Comparison of ENCODE assay signal across 22 mouse cellular contexts in genomic region chr4:129030746-129031145, GRCm38 (mm10).
"Had no signal": no experiment of that assay in that cellular context is flagged by ENCODE, and none has a peak within 500 bp of the region (broad histone marks: within the 10 kb centered on the region; RNA-seq: fewer than 3 reads in every experiment).

No protein-coding gene starts in this region.

- DNase-seq: liver, postnatal 0 days; lung, adult 2 months; lung, postnatal 14 days; lung, postnatal 36 days; retina, postnatal 1 day; right cerebral cortex, adult 18-20 months; right cerebral cortex, postnatal 25 days; right cerebral cortex, postnatal 4 days; thymus, adult 2 months; thymus, postnatal 25 days; thymus, postnatal 4 days had no signal

- H3K27ac ChIP-seq: lung, embryonic 15.5 days; macrophage; midbrain, embryonic 13.5 days; midbrain, embryonic 15.5 days; neural tube, embryonic 13.5 days; neural tube, embryonic 15.5 days; stomach, embryonic 15.5 days; stomach, postnatal 0 days had no signal

- H3K4me2 ChIP-seq: lung, embryonic 15.5 days; midbrain, embryonic 11.5 days; midbrain, embryonic 13.5 days; midbrain, embryonic 15.5 days; neural tube, embryonic 13.5 days; neural tube, embryonic 15.5 days; stomach, embryonic 15.5 days had no signal

- ATAC-seq: liver, postnatal 0 days; lung, postnatal 0 days; midbrain, embryonic 13.5 days; midbrain, embryonic 15.5 days had no signal

- H3K4me3 ChIP-seq: lung, embryonic 15.5 days; midbrain, embryonic 13.5 days; midbrain, embryonic 15.5 days; neural tube, embryonic 13.5 days; neural tube, embryonic 15.5 days; stomach, embryonic 15.5 days had no signal

- H3K9ac ChIP-seq: liver, postnatal 0 days; lung, embryonic 15.5 days; midbrain, embryonic 13.5 days; midbrain, embryonic 15.5 days; neural tube, embryonic 13.5 days; neural tube, embryonic 15.5 days; stomach, embryonic 15.5 days had no signal

- H3K36me3 ChIP-seq: lung, embryonic 15.5 days; midbrain, embryonic 13.5 days; midbrain, embryonic 15.5 days; neural tube, embryonic 13.5 days; neural tube, embryonic 15.5 days; stomach, embryonic 15.5 days had no signal

- H3K9me3 ChIP-seq: lung, embryonic 15.5 days; megakaryocyte, embryonic 14.5 days; midbrain, embryonic 13.5 days; midbrain, embryonic 15.5 days; neural tube, embryonic 13.5 days; neural tube, embryonic 15.5 days; stomach, embryonic 15.5 days had no signal

- H3K27me3 ChIP-seq: lung, embryonic 15.5 days; megakaryocyte, embryonic 14.5 days; midbrain, embryonic 15.5 days; neural tube, embryonic 13.5 days; neural tube, embryonic 15.5 days; stomach, embryonic 15.5 days had no signal
